Mouse (Mus musculus) frontal cortex, postnatal 14 days (tissue): Measurements from ENCODE around the gene Epha2.

Source experiments
- DNase-seq, 2 experiments: peaks; one replicate each; pipeline ENCODE4 v3.0.0; 2022; ENCODE audit warnings: low spot score in 2 of 2

Epha2 gene

GRCm38 (mm10) chr4:141329968-141330367, 28.9 kb downstream of the Epha2 start:
- DNase-seq: no peak

GRCm38 (mm10) chr4:141331446-141331845, 30.4 kb downstream of the Epha2 start:
- no peak for DNase-seq

- no peak for DNase-seq
Observed at GRCm38 (mm10) chr4:141332258-141332657, 31.2 kb downstream of the Epha2 start.

- DNase-seq: no peak
Observed at GRCm38 (mm10) chr4:141334695-141335094, 33.7 kb downstream of the Epha2 start.

- no peak for DNase-seq
Observed at GRCm38 (mm10) chr4:141335263-141335796, 34.3 kb downstream of the Epha2 start.

- no peak for DNase-seq
Observed at GRCm38 (mm10) chr4:141336196-141336595, 35.2 kb downstream of the Epha2 start.

GRCm38 (mm10) chr4:141337986-141338385, 36.9 kb downstream of the Epha2 start:
- no peak for DNase-seq

- DNase-seq: no peak
Observed at GRCm38 (mm10) chr4:141338853-141339252, 37.8 kb downstream of the Epha2 start.

- no peak for DNase-seq
Observed at GRCm38 (mm10) chr4:141341477-141341876, 40.4 kb downstream of the Epha2 start.

- no peak for DNase-seq
Observed at GRCm38 (mm10) chr4:141343515-141343914, 42.5 kb downstream of the Epha2 start.

- DNase-seq: no peak
Observed at GRCm38 (mm10) chr4:141345219-141345618, 44.2 kb downstream of the Epha2 start.

- no peak for DNase-seq
Observed at GRCm38 (mm10) chr4:141347365-141347797, 46.3 kb downstream of the Epha2 start.

- DNase-seq: no peak
Observed at GRCm38 (mm10) chr4:141348616-141349015, 47.6 kb downstream of the Epha2 start.

GRCm38 (mm10) chr4:141350015-141350414, 49.0 kb downstream of the Epha2 start:
- no peak for DNase-seq

- DNase-seq: no peak
Observed at GRCm38 (mm10) chr4:141351972-141352371, 50.9 kb downstream of the Epha2 start.

GRCm38 (mm10) chr4:141352986-141353385, 51.9 kb downstream of the Epha2 start:
- DNase-seq: no peak

- no peak for DNase-seq
Observed at GRCm38 (mm10) chr4:141353868-141354267, 52.8 kb downstream of the Epha2 start.

GRCm38 (mm10) chr4:141357811-141358210, 56.8 kb downstream of the Epha2 start:
- DNase-seq: no peak

- DNase-seq: no peak
Observed at GRCm38 (mm10) chr4:141359222-141359621, 58.2 kb downstream of the Epha2 start.

GRCm38 (mm10) chr4:141360846-141361245, 59.8 kb downstream of the Epha2 start:
- no peak for DNase-seq

GRCm38 (mm10) chr4:141362937-141363548, 62.0 kb downstream of the Epha2 start:
- peak; percentile 49 to 88 for DNase-seq

- DNase-seq: no peak
Observed at GRCm38 (mm10) chr4:141365126-141365525, 64.1 kb downstream of the Epha2 start.

- no peak for DNase-seq
Observed at GRCm38 (mm10) chr4:141365876-141366275, 64.8 kb downstream of the Epha2 start.
